Mouse (Mus musculus) lung, postnatal 0 days (tissue): ENCODE results near the gene Tpd52l2.

Experiments
- CTCF ChIP-seq: IDR thresholded peaks from 2 replicates; pipeline ENCODE4 v1.5.1; 2016; ENCODE audit warnings: antibody characterized with exemption, mild to moderate bottlenecking
- EP300 ChIP-seq: IDR thresholded peaks from 2 replicates; pipeline ENCODE4 v1.6.1; 2016; ENCODE audit warnings: antibody characterized with exemption, mild to moderate bottlenecking, control low read depth

GRCm38 (mm10) chr2:181472256-181472827 is 24.6 kb upstream of the Tpd52l2 start:
- TF ChIP-seq CTCF (no peak), EP300 (no peak; the same call in 1 of the 2 replicates)
